Mouse (Mus musculus): ENCODE data around the gene Cacna1e. TPM values are rescaled to one million over a fixed set of nuclear protein-coding genes. Genes with fewer than 3 reads are reported as not detected.

The Cacna1e gene
- polyA plus RNA-seq, 1 experiment from 2014 or later = 0.05 TPM

DNA sequence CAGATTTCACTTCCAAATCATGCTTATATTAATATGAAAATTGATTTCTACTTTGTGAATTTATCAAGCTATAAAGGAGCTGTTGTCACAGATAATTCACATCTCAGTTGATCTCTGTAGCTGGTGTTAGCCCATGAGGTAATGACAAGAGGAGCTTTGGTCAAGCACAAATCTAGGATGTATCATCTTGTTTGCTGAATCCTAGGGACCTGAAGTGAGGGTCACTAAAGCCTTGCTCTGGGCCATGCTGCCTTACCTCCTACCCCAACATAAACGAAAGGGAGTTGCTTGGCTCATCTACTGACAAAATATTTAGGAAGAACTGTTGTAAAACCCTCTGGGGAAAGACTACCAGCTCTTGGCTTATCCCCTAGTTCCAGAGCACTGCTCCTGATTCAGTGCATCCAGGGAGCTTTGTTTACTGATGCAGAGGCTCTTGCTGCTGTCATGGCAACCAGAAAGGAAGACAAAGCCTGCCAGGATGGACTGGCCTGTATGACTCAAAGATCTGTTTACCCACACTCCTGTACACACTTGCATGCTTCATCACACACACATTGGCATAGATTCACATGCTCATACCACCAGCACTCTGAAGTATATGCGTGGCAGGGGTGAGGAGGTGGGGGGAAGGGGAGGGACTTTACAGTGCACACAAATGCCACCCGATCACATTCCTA, 384.0 kb downstream of the Cacna1e start:
- no peaks in the 10 kb centered on the region for H3K27me3 ChIP-seq (ENCODE audit: insufficient read depth, low read length)
- no peak for TF ChIP-seq CTCF (IDR thresholded peaks at IDR 0.05; ENCODE audit: low read depth)
- no peak overlapping the region for H3K9ac ChIP-seq (ENCODE audit: low read depth, low read length)
- no peaks in the 10 kb centered on the region for H3K9me3 ChIP-seq (replicated peaks; ENCODE audit: low read length)
- no peak overlapping the region for H3K27ac ChIP-seq
- H3K4me2 ChIP-seq (ENCODE audit: low read length) = no peak overlapping the region
- ATAC-seq (replicated peaks; ENCODE audit: low FRiP score, low read depth) = no peak
- DNase-seq (ENCODE audit: low spot score) = no peak
- H3K4me1 ChIP-seq (replicated peaks; ENCODE audit: insufficient read depth, low read length) = no peaks in the 10 kb centered on the region
- no peaks in the 10 kb centered on the region for H3K36me3 ChIP-seq (ENCODE audit: insufficient read depth, low read length)
- 35% methylated on average over 3 of the region's 3 CpGs for WGBS
- no peak overlapping the region for H3K4me3 ChIP-seq (replicated peaks; ENCODE audit: low read depth, low read length)

DNA sequence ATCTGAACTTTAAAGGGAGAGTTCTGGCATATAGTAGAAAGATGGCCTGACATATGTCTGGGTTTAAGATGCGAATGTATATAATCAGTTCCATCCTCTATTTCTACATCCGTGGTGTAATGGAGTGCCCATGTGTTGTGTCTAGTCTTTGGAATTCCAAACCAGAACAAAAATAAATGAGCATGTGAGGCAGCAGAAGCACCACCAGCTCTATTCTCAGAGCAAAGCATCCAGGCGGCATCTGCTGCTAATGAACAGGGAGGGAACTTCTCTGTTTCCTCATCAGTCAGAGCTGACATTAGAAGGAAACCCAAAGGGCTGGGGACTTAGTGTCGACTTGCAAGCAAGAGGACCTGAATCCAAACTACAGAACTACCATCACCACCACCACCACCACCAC, 385.5 kb downstream of the Cacna1e start:
- H3K9ac ChIP-seq (ENCODE audit: low read depth, low read length) = no peak overlapping the region
- TF ChIP-seq CTCF (IDR thresholded peaks at IDR 0.05; ENCODE audit: low read depth) = no peak
- H3K27me3 ChIP-seq (ENCODE audit: insufficient read depth, low read length) = no peaks in the 10 kb centered on the region
- H3K36me3 ChIP-seq (ENCODE audit: insufficient read depth, low read length) = no peaks in the 10 kb centered on the region
- H3K9me3 ChIP-seq (replicated peaks; ENCODE audit: low read length) = no peaks in the 10 kb centered on the region
- H3K4me2 ChIP-seq (ENCODE audit: low read length) = no peak overlapping the region
- WGBS = 73% methylated on average over 4 of the region's 4 CpGs
- ATAC-seq (replicated peaks; ENCODE audit: low FRiP score, low read depth) (no peak), DNase-seq (ENCODE audit: low spot score) (no peak)
- no peak overlapping the region for H3K4me3 ChIP-seq (replicated peaks; ENCODE audit: low read depth, low read length)
- no peaks in the 10 kb centered on the region for H3K4me1 ChIP-seq (replicated peaks; ENCODE audit: insufficient read depth, low read length)
- no peak overlapping the region for H3K27ac ChIP-seq

DNA sequence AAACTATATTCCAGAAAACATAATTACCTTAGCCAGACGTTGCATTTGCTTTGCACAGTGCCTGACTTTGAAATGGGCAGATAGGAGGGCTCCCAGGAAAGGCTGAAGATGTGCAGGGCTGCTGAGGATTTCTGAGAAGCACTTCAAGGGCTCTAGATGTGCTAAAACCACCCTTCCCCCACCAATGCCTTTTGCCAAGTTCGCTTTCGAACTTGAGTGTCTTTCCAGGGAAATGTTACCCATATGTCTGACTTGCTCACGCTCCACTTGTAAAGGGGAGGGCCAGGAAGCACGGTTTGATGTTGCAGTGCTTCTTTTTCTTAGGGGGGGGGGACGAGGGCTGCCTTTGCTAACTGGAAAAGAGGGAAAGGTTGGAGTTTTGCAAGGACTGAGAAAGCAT, 393.2 kb downstream of the Cacna1e start:
- H3K9me3 ChIP-seq (replicated peaks; ENCODE audit: low read length) = no peaks in the 10 kb centered on the region
- no peak for TF ChIP-seq CTCF (IDR thresholded peaks at IDR 0.05; ENCODE audit: low read depth)
- no peak overlapping the region for H3K9ac ChIP-seq (ENCODE audit: low read depth, low read length)
- H3K36me3 ChIP-seq (ENCODE audit: insufficient read depth, low read length) = no peaks in the 10 kb centered on the region
- no peak overlapping the region for H3K4me3 ChIP-seq (replicated peaks; ENCODE audit: low read depth, low read length)
- H3K27ac ChIP-seq = no peak overlapping the region
- WGBS = 39% methylated on average over 6 of the region's 6 CpGs
- ATAC-seq (replicated peaks; ENCODE audit: low FRiP score, low read depth) = no peak
- no peak for DNase-seq (ENCODE audit: low spot score)
- no peaks in the 10 kb centered on the region for H3K27me3 ChIP-seq (ENCODE audit: insufficient read depth, low read length)
- no peaks in the 10 kb centered on the region for H3K4me1 ChIP-seq (replicated peaks; ENCODE audit: insufficient read depth, low read length)
- H3K4me2 ChIP-seq (ENCODE audit: low read length) = no peak overlapping the region

DNA sequence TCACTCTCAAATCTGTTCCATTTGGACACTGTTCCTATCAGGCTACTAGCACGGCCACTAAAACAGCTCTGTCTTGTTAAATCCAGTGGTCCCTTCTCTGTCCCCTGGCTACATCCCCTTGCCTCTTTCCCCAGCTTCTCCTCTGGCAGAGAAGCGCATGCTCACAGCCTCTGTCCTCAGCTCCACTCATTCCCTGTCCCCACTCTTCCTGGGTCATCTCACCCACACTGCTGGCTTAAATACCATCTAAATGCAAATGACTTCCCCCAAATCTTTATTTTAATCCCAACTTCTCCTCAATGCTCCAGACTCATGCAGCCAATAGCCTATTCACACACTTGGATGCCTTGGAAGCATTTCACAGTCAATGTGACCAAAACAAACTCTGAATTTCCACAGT, 407.6 kb downstream of the Cacna1e start:
- H3K9me3 ChIP-seq (replicated peaks; ENCODE audit: low read length) = no peaks in the 10 kb centered on the region
- DNase-seq (ENCODE audit: low spot score) = no peak
- H3K4me2 ChIP-seq (ENCODE audit: low read length) = no peak overlapping the region
- H3K4me1 ChIP-seq (replicated peaks; ENCODE audit: insufficient read depth, low read length) = no peaks in the 10 kb centered on the region
- no peaks in the 10 kb centered on the region for H3K27me3 ChIP-seq (ENCODE audit: insufficient read depth, low read length)
- TF ChIP-seq CTCF (IDR thresholded peaks at IDR 0.05; ENCODE audit: low read depth) = no peak
- no peak overlapping the region for H3K9ac ChIP-seq (ENCODE audit: low read depth, low read length)
- 68% methylated on average over 2 of the region's 2 CpGs for WGBS
- no peaks in the 10 kb centered on the region for H3K36me3 ChIP-seq (ENCODE audit: insufficient read depth, low read length)
- no peak for ATAC-seq (replicated peaks; ENCODE audit: low FRiP score, low read depth)
- H3K4me3 ChIP-seq (replicated peaks; ENCODE audit: low read depth, low read length) = no peak overlapping the region
- no peak overlapping the region for H3K27ac ChIP-seq

DNA sequence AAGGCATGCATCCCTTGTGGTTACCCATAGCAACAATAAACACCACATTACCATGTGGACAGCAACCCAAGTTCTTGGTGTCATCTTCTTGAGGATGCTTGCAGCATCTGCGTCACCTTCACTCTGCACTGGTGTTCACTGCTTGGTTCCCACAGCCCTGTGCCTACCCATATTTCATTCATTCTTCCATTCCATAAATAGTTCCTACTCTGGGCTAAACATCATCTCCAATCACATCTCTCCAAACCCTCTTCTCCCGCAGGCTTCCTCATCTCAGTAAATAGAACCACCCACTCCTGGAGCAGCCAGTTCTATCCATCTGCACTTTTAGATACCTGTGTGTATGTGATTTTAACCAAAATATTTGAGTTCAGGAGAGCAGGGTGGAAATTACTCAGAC, 408.6 kb downstream of the Cacna1e start:
- no peaks in the 10 kb centered on the region for H3K4me1 ChIP-seq (replicated peaks; ENCODE audit: insufficient read depth, low read length)
- no peaks in the 10 kb centered on the region for H3K9me3 ChIP-seq (replicated peaks; ENCODE audit: low read length)
- no peaks in the 10 kb centered on the region for H3K27me3 ChIP-seq (ENCODE audit: insufficient read depth, low read length)
- H3K4me2 ChIP-seq (ENCODE audit: low read length) = no peak overlapping the region
- DNase-seq (ENCODE audit: low spot score) (no peak), ATAC-seq (replicated peaks; ENCODE audit: low FRiP score, low read depth) (no peak)
- H3K9ac ChIP-seq (ENCODE audit: low read depth, low read length) = no peak overlapping the region
- H3K4me3 ChIP-seq (replicated peaks; ENCODE audit: low read depth, low read length) = no peak overlapping the region
- TF ChIP-seq CTCF (IDR thresholded peaks at IDR 0.05; ENCODE audit: low read depth) = no peak
- H3K36me3 ChIP-seq (ENCODE audit: insufficient read depth, low read length) = no peaks in the 10 kb centered on the region
- 87% methylated on average over 2 of the region's 2 CpGs for WGBS
- no peak overlapping the region for H3K27ac ChIP-seq

DNA sequence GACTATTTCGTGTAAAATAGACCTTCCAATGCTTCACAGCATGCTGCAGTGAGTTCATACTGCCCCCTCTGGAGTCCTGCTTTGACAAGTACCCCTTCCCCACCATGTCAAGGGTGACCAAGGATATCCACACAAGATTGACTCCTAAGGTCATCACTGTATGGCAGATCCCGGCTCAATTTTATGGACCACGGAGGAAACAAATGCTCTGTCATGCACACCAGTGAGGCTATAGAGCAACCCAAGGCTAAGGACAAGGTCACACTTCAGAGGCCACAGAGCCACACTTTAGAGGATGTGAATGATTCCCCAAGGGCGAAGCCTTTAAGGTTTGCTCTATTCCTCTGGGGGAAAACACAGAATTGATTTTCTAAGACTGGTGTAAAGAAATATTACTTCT, 410.1 kb downstream of the Cacna1e start:
- DNase-seq (ENCODE audit: low spot score) (no peak), ATAC-seq (replicated peaks; ENCODE audit: low FRiP score, low read depth) (no peak)
- 36% methylated on average over 4 of the region's 4 CpGs for WGBS
- no peak overlapping the region for H3K27ac ChIP-seq
- H3K27me3 ChIP-seq (ENCODE audit: insufficient read depth, low read length) = no peaks in the 10 kb centered on the region
- no peak overlapping the region for H3K4me2 ChIP-seq (ENCODE audit: low read length)
- H3K9ac ChIP-seq (ENCODE audit: low read depth, low read length) = no peak overlapping the region
- no peak overlapping the region for H3K4me3 ChIP-seq (replicated peaks; ENCODE audit: low read depth, low read length)
- TF ChIP-seq CTCF (IDR thresholded peaks at IDR 0.05; ENCODE audit: low read depth) = no peak
- H3K9me3 ChIP-seq (replicated peaks; ENCODE audit: low read length) = no peaks in the 10 kb centered on the region
- H3K4me1 ChIP-seq (replicated peaks; ENCODE audit: insufficient read depth, low read length) = no peaks in the 10 kb centered on the region
- H3K36me3 ChIP-seq (ENCODE audit: insufficient read depth, low read length) = no peaks in the 10 kb centered on the region

DNA sequence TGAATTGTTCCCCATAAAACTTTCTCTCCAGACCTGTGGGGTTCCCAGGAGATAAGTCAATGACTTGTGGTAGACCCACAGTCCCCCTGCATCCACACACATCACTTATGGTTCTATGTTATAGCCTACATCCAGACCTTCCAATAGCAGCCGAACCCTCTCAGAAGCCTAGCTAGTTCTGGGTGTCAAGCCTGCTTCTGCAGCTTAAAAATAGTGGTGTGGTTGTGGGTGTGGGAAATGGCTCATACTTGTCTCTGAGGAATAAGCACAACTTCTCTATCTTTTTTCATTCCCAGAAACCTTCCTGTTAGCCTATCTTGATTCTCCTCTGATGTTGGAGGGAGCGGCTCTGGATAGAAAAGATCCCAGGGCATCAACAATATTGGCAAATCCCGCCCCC, 417.0 kb downstream of the Cacna1e start:
- Histone ChIP-seq H3K4me3 (replicated peaks; ENCODE audit: low read depth, low read length) (no peak overlapping the region), H3K9me3 (replicated peaks; ENCODE audit: low read length) (no peaks in the 10 kb centered on the region), H3K36me3 (ENCODE audit: insufficient read depth, low read length) (no peaks in the 10 kb centered on the region), H3K27me3 (ENCODE audit: insufficient read depth, low read length) (no peaks in the 10 kb centered on the region), H3K27ac (no peak overlapping the region), H3K4me2 (ENCODE audit: low read length) (no peak overlapping the region), H3K4me1 (replicated peaks; ENCODE audit: insufficient read depth, low read length) (no peaks in the 10 kb centered on the region), H3K9ac (ENCODE audit: low read depth, low read length) (no peak overlapping the region)
- no peak for DNase-seq (ENCODE audit: low spot score)
- TF ChIP-seq CTCF (IDR thresholded peaks at IDR 0.05; ENCODE audit: low read depth) = no peak
- WGBS = 83% methylated on average over 3 of the region's 3 CpGs
- no peak for ATAC-seq (replicated peaks; ENCODE audit: low FRiP score, low read depth)

Measured in kidney, postnatal 0 days (tissue).